Mouse (Mus musculus): ENCODE measurements at regions not wholly inside any gene's neighbourhood (a gene's known extent, or its start where the extent isn't known, plus 50 kb on each side); places are given as distances from the start of the nearest gene placed in this dataset.
"Not testable (repeated sequence)": the region's sequence is repeated elsewhere in the genome, so short reads cannot be mapped to it uniquely, and the experiment has no call there.

GRCm38 (mm10) chr17:66206074-66206473, 82.8 kb downstream of the Ddx11 start:
- DNase-seq = no peak

GRCm38 (mm10) chr17:66207653-66208497, 84.6 kb downstream of the Ddx11 start:
- not testable (repeated sequence) for DNase-seq

- DNase-seq = not testable (repeated sequence)
These were observed 85.6 kb downstream of the Ddx11 start for GRCm38 (mm10) chr17:66208803-66209515.

- DNase-seq = no peak
These were observed 88.2 kb downstream of the Ddx11 start for GRCm38 (mm10) chr17:66211561-66211960.

- DNase-seq = no peak
These were observed 89.3 kb downstream of the Ddx11 start for GRCm38 (mm10) chr17:66212616-66213015.

- no peak for DNase-seq
These were observed 95.0 kb downstream of the Ddx11 start for GRCm38 (mm10) chr17:66218321-66218720.

DNA sequence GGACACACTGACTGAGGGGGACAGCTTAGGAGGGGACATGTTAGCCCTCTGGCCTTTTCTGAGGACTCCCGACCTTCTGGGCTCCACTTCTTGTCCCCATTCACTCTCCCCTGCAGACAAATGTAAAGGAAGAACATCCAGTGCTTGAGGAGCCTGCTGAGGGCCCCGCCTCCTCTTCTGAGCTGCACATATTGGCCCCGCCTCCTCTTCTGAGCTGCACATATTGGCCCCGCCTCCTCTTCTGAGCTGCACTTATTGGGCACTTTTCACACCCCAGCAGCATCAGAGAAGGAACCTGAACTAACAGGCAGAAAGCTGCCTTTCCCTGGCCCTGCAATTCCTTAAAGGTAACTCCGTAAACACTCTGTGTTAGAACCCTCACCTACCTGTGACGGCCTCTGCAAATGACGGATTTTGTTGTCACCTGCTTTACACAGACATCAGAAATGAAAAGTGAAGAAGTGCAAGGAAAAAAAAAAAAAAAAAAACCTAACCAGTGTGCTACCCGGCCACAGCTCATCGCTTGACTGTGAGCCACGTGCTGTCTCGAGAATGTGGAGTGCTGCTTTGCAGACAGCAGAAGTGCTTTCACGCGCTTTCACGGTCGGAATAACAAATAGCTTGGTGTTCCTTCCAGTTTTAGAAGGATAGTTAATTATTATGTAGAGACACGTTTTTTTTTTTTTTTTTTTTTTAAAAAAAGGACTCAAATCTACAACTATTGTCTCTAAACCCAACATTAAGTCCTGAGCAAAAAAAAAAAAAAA, 96.5 kb downstream of the Ddx11 start:
- DNase-seq = no peak

DNA sequence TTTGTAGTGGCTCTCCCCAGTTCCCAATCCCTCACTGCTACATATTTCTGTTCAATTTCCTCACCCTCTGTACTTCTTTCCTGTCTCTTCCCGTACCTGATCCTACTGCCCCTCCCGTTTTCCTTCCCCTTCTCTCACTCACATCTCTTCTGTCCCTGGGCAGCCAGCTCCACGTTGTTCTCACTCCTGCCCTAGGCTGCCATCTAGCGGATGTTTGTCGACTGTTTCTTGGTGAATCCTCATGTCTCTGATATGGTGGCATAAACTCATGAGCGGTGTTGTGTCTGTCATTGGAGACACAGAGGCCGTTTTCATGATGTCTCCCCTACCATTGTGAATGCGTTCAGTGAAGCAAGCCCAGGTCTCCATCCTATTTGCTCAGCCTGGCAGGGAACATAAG, 97.9 kb downstream of the Ddx11 start:
- peak; percentile 81 for DNase-seq

GRCm38 (mm10) chr17:66223711-66224110, 100.4 kb downstream of the Ddx11 start:
- no peak for DNase-seq

DNA sequence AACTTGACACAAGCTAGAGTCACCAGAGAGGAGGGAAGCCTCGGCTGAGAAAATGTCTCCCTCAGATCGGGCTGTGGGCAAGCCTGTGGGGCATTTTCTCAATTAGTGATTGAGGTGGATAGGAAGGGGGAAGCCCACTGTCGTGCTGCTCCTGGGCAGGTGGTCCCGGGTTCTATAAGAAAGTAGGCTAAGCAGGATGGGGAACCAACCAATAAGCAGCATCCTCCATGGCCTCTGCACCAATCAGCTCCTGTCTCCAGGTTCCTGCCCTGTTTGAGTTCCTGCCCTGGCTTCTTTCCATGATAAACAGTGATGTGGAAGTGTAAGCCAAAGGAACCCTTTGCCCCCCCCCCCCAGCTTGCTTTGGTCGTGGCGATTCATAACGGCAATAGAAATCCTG, 100.9 kb downstream of the Ddx11 start:
- DNase-seq = no peak

GRCm38 (mm10) chr17:66232391-66232790, 109.1 kb downstream of the Ddx11 start:
- no peak for DNase-seq

DNA sequence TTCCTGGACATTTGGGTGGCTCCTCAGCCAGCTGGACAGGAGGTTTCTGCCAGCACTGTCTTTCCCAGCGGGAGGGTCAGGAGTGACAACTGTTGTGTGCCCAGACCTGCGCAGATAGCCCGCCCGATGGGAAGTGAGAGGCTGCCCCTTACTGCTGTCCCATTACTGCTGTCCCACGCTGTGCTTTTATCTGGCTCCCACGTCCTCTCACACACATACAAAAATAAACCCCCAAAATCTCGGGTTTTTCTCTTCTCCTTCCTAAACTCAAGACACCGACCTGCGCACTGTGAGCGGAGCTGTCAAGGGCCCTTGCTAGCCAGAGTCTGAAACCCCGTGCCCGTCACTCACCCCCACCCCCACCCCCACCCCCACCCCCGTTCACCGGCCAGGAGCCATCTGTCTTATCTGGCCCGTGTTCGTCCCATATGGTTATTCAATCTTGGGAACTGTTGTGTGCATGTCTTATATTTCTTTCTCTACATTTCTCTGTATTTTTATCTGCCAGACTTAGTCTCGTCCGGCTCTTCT, 109.6 kb downstream of the Ddx11 start:
- no peak for DNase-seq

DNA sequence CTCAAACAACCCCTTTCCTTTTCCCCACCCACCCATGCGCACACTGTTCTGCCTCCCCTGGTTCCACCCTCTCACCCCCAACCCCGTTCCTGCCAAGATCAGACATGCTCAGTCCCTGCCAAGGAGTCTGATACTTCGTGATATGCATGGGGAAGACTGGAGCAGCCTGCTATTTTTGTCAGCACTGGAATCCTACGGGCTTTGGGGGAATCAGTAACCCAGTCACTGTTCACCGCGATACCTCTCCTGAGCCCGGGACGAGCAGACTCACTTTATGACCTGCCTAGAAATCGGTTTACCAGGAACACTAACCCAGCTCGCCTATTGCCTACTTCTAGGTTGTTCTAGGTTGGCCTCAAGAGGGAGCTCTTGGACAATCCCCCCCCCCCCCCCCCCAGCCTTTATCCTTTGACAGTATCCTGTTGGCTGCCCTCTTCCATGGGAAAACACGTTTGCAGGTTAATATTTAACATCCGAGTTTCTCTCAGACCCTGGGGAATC, 110.2 kb downstream of the Ddx11 start:
- DNase-seq = no peak

DNA sequence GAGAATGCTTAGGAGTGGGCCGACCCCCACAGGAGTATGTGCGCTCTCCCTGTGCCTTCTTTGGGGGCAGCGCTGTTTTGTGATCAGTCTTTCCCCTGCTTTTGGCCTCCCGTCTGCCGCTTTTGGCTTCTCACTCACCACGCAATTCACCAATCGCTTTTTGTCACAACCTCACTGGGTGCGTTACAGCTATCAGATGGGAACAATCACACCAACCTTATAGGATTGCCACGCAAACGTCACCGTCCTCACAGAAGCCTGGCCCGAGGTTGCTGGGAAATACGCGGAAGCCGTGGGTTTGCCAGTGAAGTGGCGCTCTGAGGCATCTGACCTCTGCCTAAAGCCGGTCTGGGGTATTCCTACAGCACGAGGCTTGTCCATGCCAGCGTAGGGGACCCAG, 111.1 kb downstream of the Ddx11 start:
- no peak for DNase-seq

- DNase-seq = peak; percentile 88
These were observed 111.9 kb downstream of the Ddx11 start for GRCm38 (mm10) chr17:66235096-66235805.

DNA sequence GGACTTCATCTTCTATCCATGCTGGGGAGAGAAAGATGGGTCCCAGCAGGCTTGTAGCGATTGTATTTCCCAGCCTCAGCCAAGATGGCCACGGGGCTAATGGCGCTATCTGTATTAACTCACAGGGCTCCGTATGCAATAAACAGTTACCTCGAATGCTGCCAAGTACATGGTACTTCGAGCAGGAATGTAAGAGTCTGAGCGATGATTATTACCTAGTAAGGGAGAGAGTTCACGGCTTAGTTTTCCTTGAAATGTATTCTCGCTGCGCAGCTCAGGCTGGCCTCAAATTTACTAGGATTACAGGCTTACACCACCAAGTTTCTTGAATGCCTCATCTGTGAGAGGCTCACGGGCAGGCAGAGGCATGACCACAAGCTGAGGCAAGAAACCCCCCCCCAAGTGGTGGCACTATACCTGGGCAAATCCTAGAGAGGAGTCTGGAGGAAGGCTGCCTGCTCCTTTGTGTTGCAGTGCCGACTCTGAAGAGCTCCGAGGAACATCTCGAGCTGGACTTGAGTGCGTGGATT, 112.6 kb downstream of the Ddx11 start:
- no peak for DNase-seq

GRCm38 (mm10) chr17:66241868-66242622, 118.7 kb downstream of the Ddx11 start:
- no peak for DNase-seq

GRCm38 (mm10) chr17:66244183-66244582, 120.9 kb downstream of the Ddx11 start:
- DNase-seq = no peak

- DNase-seq = no peak
These were observed 122.8 kb downstream of the Ddx11 start for GRCm38 (mm10) chr17:66246031-66246534.

GRCm38 (mm10) chr17:66251495-66251894, 128.2 kb downstream of the Ddx11 start:
- DNase-seq = no peak

DNA sequence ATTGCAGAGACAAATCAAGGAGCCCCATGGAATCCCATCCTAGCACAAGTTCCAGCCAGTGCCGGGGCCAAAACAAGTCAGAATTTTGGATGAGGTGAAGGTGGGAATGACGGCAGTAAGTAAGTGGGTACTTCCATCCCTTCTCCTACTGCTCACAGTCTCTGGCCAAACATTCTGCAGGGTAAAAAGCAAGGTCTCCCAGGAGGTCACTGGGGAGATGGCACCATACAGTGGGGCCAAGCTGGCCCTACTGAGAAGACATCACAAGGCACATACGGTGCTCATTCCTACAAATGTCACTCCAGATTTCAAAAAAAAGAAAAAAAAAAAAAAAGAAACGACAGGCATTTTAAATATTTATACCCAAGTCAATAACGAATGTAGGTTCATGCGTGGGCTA, 129.6 kb downstream of the Ddx11 start:
- DNase-seq = no peak
